In genomic region chr14:56969653-56970052, GRCm38 (mm10) we compare ENCODE assay signal across 25 mouse cellular contexts.
DNase-seq lines count a peak whose midpoint lies in the region; ATAC-seq lines count a peak whose summit lies in the region.
"Had no signal": no experiment of that assay in that cellular context is flagged by ENCODE, and none has a peak within 500 bp of the region (broad histone marks: within the 10 kb centered on the region; RNA-seq: fewer than 3 reads in every experiment).

No protein-coding gene starts in this region.

- H3K9me3 ChIP-seq in hindbrain, embryonic 11.5 days (ENCODE audit: control insufficient read depth, low read length): no peaks in the 10 kb centered on the region
- H3K9me3 ChIP-seq in hindbrain, embryonic 12.5 days (replicated peaks): no peaks in the 10 kb centered on the region
- H3K9me3 ChIP-seq in forebrain, embryonic 15.5 days: no peaks in the 10 kb centered on the region
- H3K9me3 ChIP-seq in hindbrain, embryonic 16.5 days (ENCODE audit: control insufficient read depth, low read length): no peaks in the 10 kb centered on the region
- no peaks in the 10 kb centered on the region for H3K9me3 ChIP-seq in midbrain, embryonic 16.5 days (replicated peaks; ENCODE audit: control insufficient read depth, low read length, poor library complexity, severe bottlenecking)
- H3K9me3 ChIP-seq: embryonic facial prominence, embryonic 13.5 days; heart, embryonic 12.5 days; limb, embryonic 12.5 days; liver, embryonic 12.5 days; midbrain, embryonic 12.5 days had no signal

- DNase-seq in hindbrain, embryonic 11.5 days (ENCODE audit: low spot score): no peak
- no peak for DNase-seq in left cerebral cortex, postnatal 14 days (ENCODE audit: low spot score in 2 of 2)
- DNase-seq in liver: no peak
- no peak for DNase-seq in layer of hippocampus, adult 9-10 months (ENCODE audit: low spot score)
- DNase-seq: adrenal gland, postnatal 25 days; cerebellum, postnatal 10 days; heart, postnatal 10 days; kidney, postnatal 4 days; layer of hippocampus, adult 9-11 months; lung, adult 18-20 months; lung, postnatal 10 days; thymus, adult 18-20 months; thymus, postnatal 36 days had no signal

- H3K4me2 ChIP-seq in hindbrain, embryonic 11.5 days (replicated peaks; ENCODE audit: low read depth, low read length): no peak overlapping the region
- H3K4me2 ChIP-seq in hindbrain, embryonic 12.5 days (replicated peaks): no peak overlapping the region
- no peak overlapping the region for H3K4me2 ChIP-seq in forebrain, embryonic 15.5 days (replicated peaks)
- H3K4me2 ChIP-seq in hindbrain, embryonic 16.5 days (ENCODE audit: low read length): no peak overlapping the region
- H3K4me2 ChIP-seq in midbrain, embryonic 16.5 days (ENCODE audit: low read length): no peak overlapping the region
- H3K4me2 ChIP-seq: embryonic facial prominence, embryonic 13.5 days; heart, embryonic 12.5 days; limb, embryonic 12.5 days; liver, embryonic 12.5 days; midbrain, embryonic 12.5 days had no signal

- no peak overlapping the region for H3K9ac ChIP-seq in hindbrain, embryonic 11.5 days (ENCODE audit: low read depth, low read length)
- H3K9ac ChIP-seq in hindbrain, embryonic 12.5 days: no peak overlapping the region
- no peak overlapping the region for H3K9ac ChIP-seq in forebrain, embryonic 15.5 days (replicated peaks)
- no peak overlapping the region for H3K9ac ChIP-seq in hindbrain, embryonic 16.5 days (ENCODE audit: low read depth, low read length)
- no peak overlapping the region for H3K9ac ChIP-seq in midbrain, embryonic 16.5 days (ENCODE audit: low read depth, low read length)
- H3K9ac ChIP-seq: embryonic facial prominence, embryonic 13.5 days; heart, embryonic 12.5 days; limb, embryonic 12.5 days; liver, embryonic 12.5 days; midbrain, embryonic 12.5 days had no signal

- intact Hi-C loops in left cerebral cortex, postnatal 14 days (cut with DNase I): loop anchor here (5.0 to 10.0 kb wide), 2 partner anchors 88 to 445 kb away; partner anchors contain the start of gene Gja3

- H3K27me3 ChIP-seq in hindbrain, embryonic 11.5 days (ENCODE audit: control insufficient read depth, insufficient read depth, low read length): no peaks in the 10 kb centered on the region
- no peaks in the 10 kb centered on the region for H3K27me3 ChIP-seq in hindbrain, embryonic 12.5 days
- H3K27me3 ChIP-seq in forebrain, embryonic 15.5 days: no peaks in the 10 kb centered on the region
- no peaks in the 10 kb centered on the region for H3K27me3 ChIP-seq in hindbrain, embryonic 16.5 days (replicated peaks; ENCODE audit: control insufficient read depth, insufficient read depth, low read length)
- no peaks in the 10 kb centered on the region for H3K27me3 ChIP-seq in midbrain, embryonic 16.5 days (ENCODE audit: control insufficient read depth, insufficient read depth, low read depth, low read length)
- H3K27me3 ChIP-seq: embryonic facial prominence, embryonic 13.5 days; heart, embryonic 12.5 days; limb, embryonic 12.5 days; liver, embryonic 12.5 days; midbrain, embryonic 12.5 days had no signal

- H3K36me3 ChIP-seq in hindbrain, embryonic 11.5 days (ENCODE audit: control insufficient read depth, insufficient read depth, low read length): no peaks in the 10 kb centered on the region
- H3K36me3 ChIP-seq in hindbrain, embryonic 12.5 days: no peaks in the 10 kb centered on the region
- H3K36me3 ChIP-seq in forebrain, embryonic 15.5 days: no peaks in the 10 kb centered on the region
- H3K36me3 ChIP-seq in hindbrain, embryonic 16.5 days (ENCODE audit: control insufficient read depth, insufficient read depth, low read length): no peaks in the 10 kb centered on the region
- H3K36me3 ChIP-seq in midbrain, embryonic 16.5 days (ENCODE audit: control insufficient read depth, insufficient read depth, low read length): no peaks in the 10 kb centered on the region
- H3K36me3 ChIP-seq: embryonic facial prominence, embryonic 13.5 days; heart, embryonic 12.5 days; limb, embryonic 12.5 days; liver, embryonic 12.5 days; midbrain, embryonic 12.5 days had no signal

- H3K4me1 ChIP-seq in hindbrain, embryonic 11.5 days (replicated peaks; ENCODE audit: control insufficient read depth, insufficient read depth, low read length): no peaks in the 10 kb centered on the region
- 0 out of 2 replicates have a peak, but pooled peaks cover 6% of the 10 kb centered on the region for H3K4me1 ChIP-seq in hindbrain, embryonic 12.5 days
- H3K4me1 ChIP-seq in forebrain, embryonic 15.5 days: peaks cover 5% of the 10 kb centered on the region; the same call in 1 of the 2 replicates
- no peaks in the 10 kb centered on the region for H3K4me1 ChIP-seq in hindbrain, embryonic 16.5 days (ENCODE audit: control insufficient read depth, insufficient read depth, low read depth, low read length)
- peaks cover 8% of the 10 kb centered on the region for H3K4me1 ChIP-seq in midbrain, embryonic 16.5 days (ENCODE audit: control insufficient read depth, insufficient read depth, low read length)
- H3K4me1 ChIP-seq: embryonic facial prominence, embryonic 13.5 days; limb, embryonic 12.5 days; liver, embryonic 12.5 days had no signal

- H3K4me3 ChIP-seq in hindbrain, embryonic 11.5 days (ENCODE audit: low read depth, low read length): no peak overlapping the region
- H3K4me3 ChIP-seq in hindbrain, embryonic 12.5 days: no peak overlapping the region
- H3K4me3 ChIP-seq in forebrain, embryonic 15.5 days: no peak overlapping the region
- no peak overlapping the region for H3K4me3 ChIP-seq in hindbrain, embryonic 16.5 days (ENCODE audit: low read length)
- no peak overlapping the region for H3K4me3 ChIP-seq in midbrain, embryonic 16.5 days (ENCODE audit: low read depth, low read length)
- H3K4me3 ChIP-seq: embryonic facial prominence, embryonic 13.5 days; erythroblast, embryonic 14.5 days; heart, embryonic 12.5 days; limb, embryonic 12.5 days; liver, embryonic 12.5 days; midbrain, embryonic 12.5 days had no signal

- 74% methylated on average over 8 of the region's 8 CpGs for WGBS in hindbrain, embryonic 11.5 days
- 71% methylated on average over 8 of the region's 8 CpGs for WGBS in hindbrain, embryonic 12.5 days
- 64% methylated on average over 8 of the region's 8 CpGs for WGBS in forebrain, embryonic 15.5 days
- WGBS in hindbrain, embryonic 16.5 days: 74% methylated on average over 8 of the region's 8 CpGs
- WGBS in midbrain, embryonic 16.5 days: 59% methylated on average over 8 of the region's 8 CpGs

- peak; percentile 51; the same call in 1 of the 2 replicates for ATAC-seq in hindbrain, embryonic 11.5 days (ENCODE audit: low FRiP score)
- ATAC-seq in hindbrain, embryonic 12.5 days (ENCODE audit: low FRiP score): no peak; the same call in 1 of the 2 replicates
- peak; percentile 51; the same call in 1 of the 2 replicates for ATAC-seq in forebrain, embryonic 15.5 days (replicated peaks)
- ATAC-seq in hindbrain, embryonic 16.5 days: peak; percentile 52
- ATAC-seq in midbrain, embryonic 16.5 days: peak; percentile 33; the same call in 1 of the 2 replicates
- ATAC-seq: CD4-positive, CD25-positive, alpha-beta regulatory T cell, adult 4 months; intestine, postnatal 0 days; liver, embryonic 12.5 days had no signal

- H3K27ac ChIP-seq in hindbrain, embryonic 11.5 days (ENCODE audit: low read depth, low read length): no peak overlapping the region
- H3K27ac ChIP-seq in hindbrain, embryonic 12.5 days: no peak overlapping the region
- no peak overlapping the region for H3K27ac ChIP-seq in forebrain, embryonic 15.5 days (replicated peaks)
- H3K27ac ChIP-seq in hindbrain, embryonic 16.5 days (ENCODE audit: low read depth, low read length): no peak overlapping the region
- H3K27ac ChIP-seq in midbrain, embryonic 16.5 days (ENCODE audit: low read length): peak overlapping the region; percentile 22; the same call in 1 of the 2 replicates
- H3K27ac ChIP-seq: embryonic facial prominence, embryonic 13.5 days; limb, embryonic 12.5 days; liver, embryonic 12.5 days; midbrain, embryonic 12.5 days had no signal
